Mouse (Mus musculus): ENCODE results near the gene B3galnt1. TPM values are rescaled to one million over a fixed set of nuclear protein-coding genes. Genes with fewer than 3 reads are reported as not detected.

B3galnt1 gene
- polyA plus RNA-seq (2015; fragmentation: Nextera tagmentation; extraction: Ambion mirVana) = 102 and 103 TPM in 2 replicates

DNA sequence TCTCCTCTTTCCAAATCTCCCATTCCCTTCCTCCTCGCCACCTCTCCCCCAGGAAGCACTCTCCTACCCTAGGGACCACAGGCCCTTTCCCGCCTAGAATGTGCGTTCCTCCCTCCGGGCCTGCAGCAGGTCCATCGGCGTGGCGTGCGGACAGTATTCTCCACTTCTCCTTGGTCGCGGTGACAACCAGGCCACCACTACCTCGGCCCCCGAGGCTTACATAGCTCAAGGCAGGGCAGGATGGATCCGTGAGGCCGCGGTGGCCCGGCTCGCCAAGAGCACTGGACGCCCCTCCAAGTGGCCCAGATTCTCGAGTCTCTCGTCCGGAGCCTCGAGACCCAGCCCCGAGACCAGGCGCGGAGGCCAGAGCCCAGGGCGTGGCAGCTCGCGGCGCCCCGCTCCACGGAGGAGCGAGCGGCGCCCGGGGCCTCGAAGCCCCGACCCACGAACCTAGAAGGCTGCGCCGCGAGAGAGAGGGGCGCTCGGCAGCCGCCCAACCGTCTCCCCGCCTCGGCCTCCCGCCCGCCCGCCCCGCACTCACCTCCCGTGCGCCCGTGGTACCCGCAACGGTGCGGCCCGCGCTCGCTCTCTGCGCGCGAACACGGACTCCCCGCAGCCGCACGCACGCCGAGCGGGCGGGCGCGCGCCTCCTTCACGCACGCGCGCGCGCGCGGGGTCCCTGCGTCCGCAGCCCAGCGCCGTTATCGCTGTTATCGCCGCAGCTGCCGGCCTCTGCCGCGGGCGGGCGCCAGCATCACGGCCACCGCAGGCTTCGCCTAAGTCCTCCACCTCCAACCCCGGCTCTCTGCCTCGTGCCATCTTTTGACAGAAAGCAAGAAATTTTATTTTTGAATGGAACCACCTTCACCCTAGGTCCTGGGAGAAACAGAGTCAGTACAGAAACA is at the start of gene B3galnt1:
Gene B3galnt1 (minus strand): TSS at position 700 of the 905 bp plus-strand sequence.
- peak; percentile 93 for ATAC-seq (ENCODE audit: low FRiP score, low read depth)
- H3K36me3 ChIP-seq = peaks cover 4% of the 10 kb centered on the region; the same call in 1 of the 2 replicates

GRCm38 (mm10) chr3:69634521-69634920 is 35.8 kb upstream of the B3galnt1 start:
- Histone ChIP-seq H3K9me3 (no peaks in the 10 kb centered on the region), H3K4me3 (no peak overlapping the region), H3K27me3 (no peaks in the 10 kb centered on the region), H3K4me1 (replicated peaks) (no peaks in the 10 kb centered on the region), H3K27ac (replicated peaks) (no peak overlapping the region), H3K4me2 (no peak overlapping the region), H3K36me3 (no peaks in the 10 kb centered on the region), H3K9ac (no peak overlapping the region)
- no peak for ATAC-seq (ENCODE audit: low FRiP score, low read depth)
- 87% methylated on average over 3 of the region's 3 CpGs for WGBS

More for the DNA sequence above, at the start of gene B3galnt1:
- Histone ChIP-seq H3K4me1 (replicated peaks) (peaks cover 40% of the 10 kb centered on the region), H3K27me3 (no peaks in the 10 kb centered on the region), H3K4me3 (peak within 1 kb of the TSS; percentile 76), H3K9me3 (no peaks in the 10 kb centered on the region), H3K4me2 (peak within 1 kb of the TSS; percentile 55), H3K27ac (replicated peaks) (peak within 1 kb of the TSS; percentile 86), H3K9ac (peak within 1 kb of the TSS; percentile 77)
- under 1% methylated on average over 74 of the region's 99 CpGs for whole genome bisulfite sequencing

- WGBS = 80% methylated on average over 12 of the region's 12 CpGs
- Histone ChIP-seq H3K36me3 (no peaks in the 10 kb centered on the region), H3K4me1 (replicated peaks) (no peaks in the 10 kb centered on the region), H3K9me3 (no peaks in the 10 kb centered on the region), H3K27me3 (no peaks in the 10 kb centered on the region), H3K4me2 (no peak overlapping the region), H3K4me3 (no peak overlapping the region), H3K9ac (no peak overlapping the region), H3K27ac (replicated peaks) (no peak overlapping the region)
- ATAC-seq (ENCODE audit: low FRiP score, low read depth) = no peak
Observed at GRCm38 (mm10) chr3:69633706-69634420, 35.1 kb upstream of the B3galnt1 start.

- Histone ChIP-seq H3K4me1 (replicated peaks) (no peaks in the 10 kb centered on the region), H3K9me3 (no peaks in the 10 kb centered on the region), H3K4me3 (no peak overlapping the region), H3K27ac (replicated peaks) (no peak overlapping the region), H3K4me2 (no peak overlapping the region), H3K27me3 (no peaks in the 10 kb centered on the region), H3K9ac (no peak overlapping the region), H3K36me3 (no peaks in the 10 kb centered on the region)
- 79% methylated on average over 11 of the region's 11 CpGs for WGBS
- no peak for ATAC-seq (ENCODE audit: low FRiP score, low read depth)
Observed at GRCm38 (mm10) chr3:69626963-69627590, 28.3 kb upstream of the B3galnt1 start.

DNA sequence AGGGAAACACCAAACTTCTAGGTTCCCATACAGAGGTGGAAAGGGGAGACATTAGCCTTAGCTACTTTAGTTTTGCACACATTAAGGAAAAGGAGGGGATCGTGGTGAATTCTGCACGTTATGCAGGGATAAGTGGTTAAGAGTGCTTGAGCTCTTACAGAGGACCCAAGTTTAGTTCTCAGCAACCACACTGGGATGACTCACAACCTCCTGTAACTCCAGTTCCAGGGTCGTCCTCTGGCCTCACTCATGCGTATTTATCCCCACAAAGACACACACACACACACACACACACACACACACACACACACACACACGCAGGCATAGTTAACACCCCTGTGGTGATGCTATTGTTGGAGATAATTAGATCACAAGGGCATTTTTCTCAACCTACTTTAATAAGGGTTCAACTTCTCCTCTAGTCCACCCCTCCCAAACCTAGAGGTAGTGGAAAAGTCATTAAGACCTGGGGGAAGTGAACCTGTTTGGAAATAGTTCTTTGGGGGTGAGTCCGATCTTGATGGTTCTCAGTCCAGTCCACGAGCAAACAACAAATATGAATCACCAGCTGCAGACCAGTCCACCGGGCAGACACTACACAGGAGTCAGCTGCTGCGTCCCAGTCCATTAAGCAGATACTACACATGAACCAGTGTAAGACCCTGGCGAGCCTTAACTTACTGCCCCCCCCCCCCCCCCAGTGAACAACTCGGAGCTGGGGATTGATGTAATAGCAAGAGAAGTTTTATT is 27.6 kb upstream of the B3galnt1 start:
- 73% methylated on average over 11 of the region's 11 CpGs for WGBS
- Histone ChIP-seq H3K27ac (replicated peaks) (no peak overlapping the region), H3K4me1 (replicated peaks) (no peaks in the 10 kb centered on the region), H3K36me3 (no peaks in the 10 kb centered on the region), H3K9ac (no peak overlapping the region), H3K4me2 (no peak overlapping the region), H3K4me3 (no peak overlapping the region), H3K27me3 (no peaks in the 10 kb centered on the region), H3K9me3 (no peaks in the 10 kb centered on the region)
- ATAC-seq (ENCODE audit: low FRiP score, low read depth) = no peak

- no peaks in the 10 kb centered on the region for H3K4me1 ChIP-seq (replicated peaks)
- no peak overlapping the region for H3K9ac ChIP-seq
- no peaks in the 10 kb centered on the region for H3K27me3 ChIP-seq
- H3K4me2 ChIP-seq = no peak overlapping the region
- no peaks in the 10 kb centered on the region for H3K36me3 ChIP-seq
- no peak overlapping the region for H3K27ac ChIP-seq (replicated peaks)
- ATAC-seq (ENCODE audit: low FRiP score, low read depth) = no peak
- no peak overlapping the region for H3K4me3 ChIP-seq
- WGBS = 80% methylated on average over 2 of the region's 2 CpGs
- no peaks in the 10 kb centered on the region for H3K9me3 ChIP-seq
Observed at GRCm38 (mm10) chr3:69624182-69624581, 25.4 kb upstream of the B3galnt1 start.

DNA sequence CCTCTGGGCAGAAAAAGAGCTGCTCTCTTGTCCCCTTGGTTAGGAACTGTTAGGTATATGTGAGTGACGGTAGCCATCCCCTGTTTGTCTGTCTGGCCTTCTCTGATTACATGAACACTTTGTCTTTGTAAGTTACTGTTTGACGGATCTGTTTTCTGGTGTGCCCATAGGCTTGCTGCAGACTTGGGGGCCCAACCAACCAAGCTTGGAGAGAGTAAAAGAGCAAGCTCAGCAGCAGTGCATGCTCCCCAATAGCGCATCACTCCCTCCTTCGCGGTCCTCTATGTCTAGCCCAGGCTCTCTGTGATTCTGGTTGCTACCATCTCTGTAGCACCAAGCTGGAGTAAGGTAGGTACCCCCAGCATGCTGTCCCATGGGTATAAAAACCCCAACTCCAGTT is 9.1 kb upstream of the B3galnt1 start:
- Histone ChIP-seq H3K4me1 (replicated peaks) (no peaks in the 10 kb centered on the region), H3K9ac (no peak overlapping the region), H3K4me2 (no peak overlapping the region), H3K27me3 (no peaks in the 10 kb centered on the region), H3K4me3 (no peak overlapping the region), H3K27ac (replicated peaks) (no peak overlapping the region), H3K9me3 (no peaks in the 10 kb centered on the region), H3K36me3 (no peaks in the 10 kb centered on the region)
- WGBS = 92% methylated on average over 5 of the region's 5 CpGs
- no peak for ATAC-seq (ENCODE audit: low FRiP score, low read depth)

GRCm38 (mm10) chr3:69607468-69607867 is 8.7 kb upstream of the B3galnt1 start:
- Histone ChIP-seq H3K9ac (no peak overlapping the region), H3K4me2 (no peak overlapping the region), H3K27ac (replicated peaks) (no peak overlapping the region), H3K9me3 (no peaks in the 10 kb centered on the region), H3K27me3 (no peaks in the 10 kb centered on the region), H3K36me3 (no peaks in the 10 kb centered on the region), H3K4me3 (no peak overlapping the region), H3K4me1 (replicated peaks) (no peaks in the 10 kb centered on the region)
- WGBS = 63% methylated on average over 1 of the region's 1 CpGs
- no peak for ATAC-seq (ENCODE audit: low FRiP score, low read depth)

GRCm38 (mm10) chr3:69606923-69607322 is 8.2 kb upstream of the B3galnt1 start:
- Histone ChIP-seq H3K27ac (replicated peaks) (no peak overlapping the region), H3K4me1 (replicated peaks) (no peaks in the 10 kb centered on the region), H3K36me3 (no peaks in the 10 kb centered on the region), H3K9me3 (no peaks in the 10 kb centered on the region), H3K27me3 (no peaks in the 10 kb centered on the region), H3K4me3 (no peak overlapping the region), H3K9ac (no peak overlapping the region), H3K4me2 (no peak overlapping the region)
- WGBS = 87% methylated on average over 1 of the region's 1 CpGs
- ATAC-seq (ENCODE audit: low FRiP score, low read depth) = no peak

GRCm38 (mm10) chr3:69599166-69599500 is 373 bp upstream of the B3galnt1 start:
- peak; percentile 33; the same call in 1 of the 2 replicates for ATAC-seq (ENCODE audit: low FRiP score, low read depth)
- peak overlapping the region; percentile 76 for H3K4me3 ChIP-seq
- peaks cover 4% of the 10 kb centered on the region; the same call in 1 of the 2 replicates for H3K36me3 ChIP-seq
- H3K4me1 ChIP-seq (replicated peaks) = peaks cover 38% of the 10 kb centered on the region
- peak overlapping the region; percentile 86 for H3K27ac ChIP-seq (replicated peaks)
- H3K4me2 ChIP-seq = peak overlapping the region; percentile 55
- no peaks in the 10 kb centered on the region for H3K27me3 ChIP-seq
- H3K9ac ChIP-seq = peak overlapping the region; percentile 77
- 22% methylated on average over 5 of the region's 5 CpGs for WGBS
- no peaks in the 10 kb centered on the region for H3K9me3 ChIP-seq

- peaks cover 40% of the 10 kb centered on the region for H3K4me1 ChIP-seq (replicated peaks)
- H3K9ac ChIP-seq = peak overlapping the region; percentile 77
- no peaks in the 10 kb centered on the region for H3K9me3 ChIP-seq
- no peaks in the 10 kb centered on the region for H3K27me3 ChIP-seq
- 0 out of 2 replicates have a peak, but pooled peaks have one; percentile 23 for ATAC-seq (ENCODE audit: low FRiP score, low read depth)
- peak overlapping the region; percentile 76 for H3K4me3 ChIP-seq
- peak overlapping the region; percentile 55 for H3K4me2 ChIP-seq
- H3K36me3 ChIP-seq = peaks cover 4% of the 10 kb centered on the region; the same call in 1 of the 2 replicates
- 5% methylated on average over 7 of the region's 7 CpGs for WGBS
- H3K27ac ChIP-seq (replicated peaks) = peak overlapping the region; percentile 86
Observed at GRCm38 (mm10) chr3:69597816-69598215, 944 bp downstream of the B3galnt1 start.
